Mouse (Mus musculus) frontal cortex, postnatal 14 days (tissue): ENCODE results near the gene Klhl36.

Source experiments
- DNase-seq, 2 experiments: peaks; one replicate each; pipeline ENCODE4 v3.0.0; 2022; ENCODE audit warnings: low spot score in 2 of 2

The Klhl36 gene

GRCm38 (mm10) chr8:119861706-119862389 lies at the start of gene Klhl36:
Gene Klhl36, plus strand, starts transcription at chr8:119862266.
- peak; percentile 91 to 96 for DNase-seq

- DNase-seq, result no peak
Measured at GRCm38 (mm10) chr8:119812650-119813431, 49.2 kb upstream of the Klhl36 start.

- no peak for DNase-seq
Measured at GRCm38 (mm10) chr8:119816219-119816618, 45.8 kb upstream of the Klhl36 start.

GRCm38 (mm10) chr8:119817446-119817845 lies 44.6 kb upstream of the Klhl36 start:
- no peak for DNase-seq

- DNase-seq, result no peak
Measured at GRCm38 (mm10) chr8:119819316-119819715, 42.8 kb upstream of the Klhl36 start.

- DNase-seq, result no peak
Measured at GRCm38 (mm10) chr8:119819976-119820375, 42.1 kb upstream of the Klhl36 start.

GRCm38 (mm10) chr8:119821691-119822090 lies 40.4 kb upstream of the Klhl36 start:
- DNase-seq, result no peak

- DNase-seq, result no peak
Measured at GRCm38 (mm10) chr8:119823278-119823677, 38.8 kb upstream of the Klhl36 start.

- peak in 1 of 2 experiments; percentile 67 for DNase-seq
Measured at GRCm38 (mm10) chr8:119824100-119824499, 38.0 kb upstream of the Klhl36 start.

- DNase-seq, result peak in 1 of 2 experiments; percentile 69
Measured at GRCm38 (mm10) chr8:119824809-119825273, 37.2 kb upstream of the Klhl36 start.

GRCm38 (mm10) chr8:119825950-119826730 lies 35.9 kb upstream of the Klhl36 start:
- DNase-seq, result no peak

- DNase-seq, result no peak
Measured at GRCm38 (mm10) chr8:119826982-119827381, 35.1 kb upstream of the Klhl36 start.

- DNase-seq, result no peak
Measured at GRCm38 (mm10) chr8:119827721-119828153, 34.3 kb upstream of the Klhl36 start.

GRCm38 (mm10) chr8:119829015-119829414 lies 33.1 kb upstream of the Klhl36 start:
- DNase-seq, result no peak

- no peak for DNase-seq
Measured at GRCm38 (mm10) chr8:119829420-119829819, 32.6 kb upstream of the Klhl36 start.

GRCm38 (mm10) chr8:119829870-119830580 lies 32.0 kb upstream of the Klhl36 start:
- no peak for DNase-seq

GRCm38 (mm10) chr8:119830589-119830988 lies 31.5 kb upstream of the Klhl36 start:
- DNase-seq, result no peak

GRCm38 (mm10) chr8:119831336-119831995 lies 30.6 kb upstream of the Klhl36 start:
- no peak for DNase-seq

- no peak for DNase-seq
Measured at GRCm38 (mm10) chr8:119832101-119832617, 29.9 kb upstream of the Klhl36 start.

- no peak for DNase-seq
Measured at GRCm38 (mm10) chr8:119832931-119833330, 29.1 kb upstream of the Klhl36 start.

GRCm38 (mm10) chr8:119834676-119835075 lies 27.4 kb upstream of the Klhl36 start:
- no peak for DNase-seq
